8 mouse cellular contexts compared by ENCODE assay signal in genomic region chr3:95997203-95997721, GRCm38 (mm10). TPM values are rescaled to one million over a fixed set of nuclear protein-coding genes. Genes with fewer than 3 reads are reported as not detected.
DNase-seq lines count a peak whose midpoint lies in the region; ATAC-seq and TF ChIP-seq lines count a peak whose summit lies in the region.

No protein-coding gene starts in this region.

- 0 out of 2 replicates have a peak, but pooled peaks have one; percentile 19 for ATAC-seq in lung, embryonic 14.5 days (ENCODE audit: insufficient read depth)
- ATAC-seq in forebrain, embryonic 16.5 days = 0 out of 2 replicates have a peak, but pooled peaks have one; percentile 16
- peak; percentile 22; the same call in 1 of the 2 replicates for ATAC-seq in neural tube, embryonic 14.5 days (ENCODE audit: low read depth)

- peak overlapping the region; percentile 1; the same call in 1 of the 2 replicates for H3K9ac ChIP-seq in lung, embryonic 14.5 days
- H3K9ac ChIP-seq in forebrain, embryonic 16.5 days (replicated peaks; ENCODE audit: low read depth, low read length) = 0 out of 2 replicates have a peak overlapping the region, but pooled peaks have one; percentile 15
- no peak overlapping the region for H3K9ac ChIP-seq in neural tube, embryonic 14.5 days (replicated peaks; ENCODE audit: low read depth, low read length)

- DNase-seq in lung, embryonic 14.5 days = peak; percentile 75
- DNase-seq in lung, adult 18-20 months = no peak
- DNase-seq in brain, embryonic 14.5 days (ENCODE audit: low read depth) = peak; percentile 79
- peak; percentile 56 for DNase-seq in limb, embryonic 10.5 days (ENCODE audit: low spot score)
- DNase-seq in c-Kit-positive CD71-positive TER-119-positive erythroid progenitor cells, embryonic 14.5 days (ENCODE audit: low spot score) = no peak
- DNase-seq in ovary, postnatal 10 days (ENCODE audit: low spot score) = no peak

- no peak for TF ChIP-seq POLR2A in brain, embryonic 14.5 days (IDR thresholded peaks at IDR 0.05; ENCODE audit: borderline replicate concordance, extremely low read depth, insufficient read depth, insufficient read length, poor library complexity, severe bottlenecking)

- H3K27me3 ChIP-seq in lung, embryonic 14.5 days (ENCODE audit: insufficient read depth, low read length) = no peaks in the 10 kb centered on the region
- no peaks in the 10 kb centered on the region for H3K27me3 ChIP-seq in forebrain, embryonic 16.5 days (replicated peaks; ENCODE audit: control insufficient read depth, insufficient read depth, low read length)
- H3K27me3 ChIP-seq in limb, embryonic 10.5 days (ENCODE audit: low read depth, poor library complexity, severe bottlenecking) = no peaks in the 10 kb centered on the region
- H3K27me3 ChIP-seq in neural tube, embryonic 14.5 days (ENCODE audit: control insufficient read depth, insufficient read depth, low read length) = no peaks in the 10 kb centered on the region

- H3K4me3 ChIP-seq in lung, embryonic 14.5 days (ENCODE audit: low read depth, low read length) = peak overlapping the region; percentile 73; the same call in 1 of the 2 replicates
- H3K4me3 ChIP-seq in forebrain, embryonic 16.5 days (replicated peaks; ENCODE audit: low read length) = peak overlapping the region; percentile 81
- peak overlapping the region; percentile 85 for H3K4me3 ChIP-seq in limb, embryonic 10.5 days
- H3K4me3 ChIP-seq in neural tube, embryonic 14.5 days (ENCODE audit: low read depth, low read length) = peak overlapping the region; percentile 83

- peak overlapping the region; percentile 73 for H3K4me2 ChIP-seq in lung, embryonic 14.5 days
- H3K4me2 ChIP-seq in forebrain, embryonic 16.5 days (ENCODE audit: low read length) = peak overlapping the region; percentile 69
- H3K4me2 ChIP-seq in neural tube, embryonic 14.5 days (ENCODE audit: low read depth, low read length) = peak overlapping the region; percentile 96

- WGBS in lung, embryonic 14.5 days = 20% methylated on average over 9 of the region's 9 CpGs
- WGBS in forebrain, embryonic 16.5 days = 15% methylated on average over 9 of the region's 9 CpGs
- WGBS in limb, embryonic 10.5 days = 19% methylated on average over 9 of the region's 9 CpGs
- WGBS in neural tube, embryonic 14.5 days = 15% methylated on average over 9 of the region's 9 CpGs

- TF ChIP-seq CTCF in lung, embryonic 14.5 days (IDR thresholded peaks at IDR 0.05; ENCODE audit: low read depth) = no peak
- TF ChIP-seq CTCF in brain, embryonic 14.5 days (IDR thresholded peaks at IDR 0.05; ENCODE audit: borderline replicate concordance, extremely low read depth, insufficient read depth, insufficient read length) = no peak

- no peaks in the 10 kb centered on the region for H3K9me3 ChIP-seq in lung, embryonic 14.5 days (ENCODE audit: low read depth, low read length)
- H3K9me3 ChIP-seq in forebrain, embryonic 16.5 days (ENCODE audit: control insufficient read depth, low read length) = no peaks in the 10 kb centered on the region
- H3K9me3 ChIP-seq in limb, embryonic 10.5 days (replicated peaks) = no peaks in the 10 kb centered on the region
- no peaks in the 10 kb centered on the region for H3K9me3 ChIP-seq in neural tube, embryonic 14.5 days (ENCODE audit: control insufficient read depth, low read length)

- H3K4me1 ChIP-seq in lung, embryonic 14.5 days (ENCODE audit: insufficient read depth) = peaks cover 10% of the 10 kb centered on the region
- peaks cover 38% of the 10 kb centered on the region for H3K4me1 ChIP-seq in forebrain, embryonic 16.5 days (replicated peaks; ENCODE audit: control insufficient read depth, insufficient read depth, low read length)
- peaks cover 49% of the 10 kb centered on the region for H3K4me1 ChIP-seq in limb, embryonic 10.5 days
- peaks cover 32% of the 10 kb centered on the region for H3K4me1 ChIP-seq in neural tube, embryonic 14.5 days (ENCODE audit: control insufficient read depth, insufficient read depth, low read length)

- H3K36me3 ChIP-seq in lung, embryonic 14.5 days (ENCODE audit: insufficient read depth) = peaks cover 7% of the 10 kb centered on the region; the same call in 1 of the 2 replicates
- H3K36me3 ChIP-seq in forebrain, embryonic 16.5 days (ENCODE audit: control insufficient read depth, insufficient read depth) = no peaks in the 10 kb centered on the region
- H3K36me3 ChIP-seq in limb, embryonic 10.5 days = peaks cover 29% of the 10 kb centered on the region
- H3K36me3 ChIP-seq in neural tube, embryonic 14.5 days (ENCODE audit: control insufficient read depth, insufficient read depth, low read length) = no peaks in the 10 kb centered on the region

- 0 out of 2 replicates have a peak overlapping the region, but pooled peaks have one; percentile 98 for H3K27ac ChIP-seq in lung, embryonic 14.5 days (ENCODE audit: low read depth)
- no peak overlapping the region for H3K27ac ChIP-seq in forebrain, embryonic 16.5 days (ENCODE audit: low read length)
- peak overlapping the region; percentile 100 for H3K27ac ChIP-seq in limb, embryonic 10.5 days
- H3K27ac ChIP-seq in neural tube, embryonic 14.5 days (ENCODE audit: low read depth, low read length) = peak overlapping the region; percentile 34; the same call in 1 of the 2 replicates

RNA-seq across cellular contexts. Expression of gene Plekho1, which starts 1.5 kb away (rescaled TPM):
- 36.7 and 37.0 TPM in 2 replicates for polyA plus RNA-seq in lung, embryonic 14.5 days (2014; fragmentation: Nextera tagmentation; extraction: Ambion mirVana)
- 180 and 199 TPM in 2 replicates for polyA plus RNA-seq in brain, embryonic 14.5 days (2012; rRNA removed)
- polyA plus RNA-seq in forebrain, embryonic 16.5 days (2015; fragmentation: Nextera tagmentation; extraction: Ambion mirVana) = 71.4 and 74.9 TPM in 2 replicates
- polyA plus RNA-seq in limb, embryonic 10.5 days (2016; fragmentation: Nextera tagmentation; extraction: Ambion mirVana) = 77.7 and 81.9 TPM in 2 replicates
- polyA plus RNA-seq in neural tube, embryonic 14.5 days (2014; fragmentation: Nextera tagmentation; extraction: Ambion mirVana) = 45.5 and 49.2 TPM in 2 replicates

Comparison
In these comparisons a context has a peak if more than half of its experiments do, and no peak if none do; other contexts are left out.
1. DNase-seq: peak in lung, embryonic 14.5 days (single experiment), brain, embryonic 14.5 days (single experiment) and limb, embryonic 10.5 days (single experiment); none in lung, adult 18-20 months (0 of 2), c-Kit-positive CD71-positive TER-119-positive erythroid progenitor cells, embryonic 14.5 days (single experiment) and ovary, postnatal 10 days (single experiment).
2. Peak in every context shown above with its lines, with median percentiles within 50 percentile points of each other: ATAC-seq, H3K4me2 ChIP-seq and H3K4me3 ChIP-seq.